Mouse (Mus musculus): ENCODE results near the gene Bcl2l1.

DNA sequence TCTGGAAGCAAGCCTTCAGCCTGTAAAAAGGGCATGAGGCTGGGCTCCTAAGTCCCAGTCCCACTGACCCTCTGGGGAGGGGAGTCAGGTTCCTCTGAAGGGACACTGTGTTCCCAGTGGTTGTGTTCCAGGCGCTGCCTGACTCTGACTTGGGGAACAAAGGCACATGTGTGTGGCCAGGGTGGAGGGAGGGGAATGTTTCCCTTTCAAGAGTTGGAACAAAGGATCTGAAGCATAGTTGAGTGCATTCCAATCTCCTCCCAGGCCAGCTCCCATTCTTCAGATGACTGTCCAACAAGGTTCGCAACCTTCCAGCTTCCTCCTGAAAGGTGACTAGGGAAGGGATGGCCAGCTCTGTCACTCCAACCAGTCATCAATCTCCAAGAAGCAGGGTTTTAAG is 11.2 kb downstream of the Bcl2l1 start:
- TF ChIP-seq CTCF (IDR thresholded peaks at IDR 0.05; ENCODE audit: borderline replicate concordance, insufficient read depth, low read length) (no peak), POLR2A (IDR thresholded peaks at IDR 0.05; ENCODE audit: low read depth, low read length) (0 out of 2 replicates have a peak, but pooled peaks have one; percentile 11)

All from embryonic fibroblast, embryonic 13.5 days (primary cell).